Mouse (Mus musculus) cerebellum, adult 2 months (tissue): ENCODE results near the gene Vps37c.

ENCODE experiments used
- CTCF ChIP-seq: fragments of 200-500 bp; IDR thresholded peaks from 2 replicates; pipeline ENCODE4 v1.5.1; 2011; ENCODE audit warnings: low read depth, mild to moderate bottlenecking, control low read depth, low read length, moderate library complexity, borderline replicate concordance; ENCODE audit not compliant: insufficient read depth
- POLR2A ChIP-seq: fragments of 200-500 bp; IDR thresholded peaks from 2 replicates; pipeline ENCODE4 v1.6.1; 2011; ENCODE audit warnings: low read length, control low read depth, borderline replicate concordance; ENCODE audit not compliant: insufficient read depth

DNA sequence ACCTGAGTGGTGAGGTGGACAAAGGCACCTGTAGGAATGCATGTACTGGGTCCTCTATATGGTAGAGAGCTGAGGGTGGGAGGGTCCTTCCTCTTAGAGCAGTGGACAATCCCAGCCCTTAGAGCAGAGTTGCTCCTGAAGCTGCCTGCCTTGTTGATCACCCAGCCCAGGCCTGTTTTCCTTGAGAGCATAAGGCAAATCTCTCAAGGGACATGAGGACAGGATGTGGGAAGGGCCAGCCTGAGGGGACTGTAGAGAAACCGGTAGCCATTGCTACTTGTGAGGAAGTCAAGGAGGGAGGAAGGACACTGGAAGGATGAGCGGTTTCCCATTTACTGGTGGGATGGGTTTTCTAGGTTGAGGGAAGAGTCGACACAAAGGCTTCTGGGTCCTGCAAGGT, 54.0 kb downstream of the Vps37c start:
- no peak for TF ChIP-seq CTCF
- no peak for TF ChIP-seq POLR2A
